Mouse (Mus musculus) inflammation-experienced regulatory T-cells, adult 6 months (primary cell): ENCODE results near the gene Zbtb4. TPM values are rescaled to one million over a fixed set of nuclear protein-coding genes. Genes with fewer than 3 reads are reported as not detected.

ENCODE experiments used
- ATAC-seq: one replicate; pipeline ENCODE4 v1.8.0; 2017
- polyA plus RNA-seq, 3 experiments: library from polyadenylated mRNA; unstranded; fragments of 100-300 nt; shearing (Covaris generic); gene quantifications; one replicate each; pipeline ENCODE4 v1.2.1; 2017

Gene Zbtb4
- polyA plus RNA-seq, 3 experiments from 2014 or later: 4.3 to 13.9 (median 11.8) TPM

GRCm38 (mm10) chr11:69766126-69766609 lies 456 bp downstream of the Zbtb4 start:
- peak; percentile 86 for ATAC-seq

- no peak for ATAC-seq
Observed at GRCm38 (mm10) chr11:69766872-69767624, 1.3 kb downstream of the Zbtb4 start.

GRCm38 (mm10) chr11:69767625-69767909 lies 1.9 kb downstream of the Zbtb4 start:
- ATAC-seq: no peak

GRCm38 (mm10) chr11:69774961-69775360 lies 9.2 kb downstream of the Zbtb4 start:
- no peak for ATAC-seq

- ATAC-seq: no peak
Observed at GRCm38 (mm10) chr11:69775716-69776115, 10.0 kb downstream of the Zbtb4 start.

GRCm38 (mm10) chr11:69776488-69776887 lies 10.8 kb downstream of the Zbtb4 start:
- ATAC-seq: no peak

GRCm38 (mm10) chr11:69777504-69778257 lies 12.0 kb downstream of the Zbtb4 start:
- no peak for ATAC-seq

GRCm38 (mm10) chr11:69778258-69778982 lies 12.7 kb downstream of the Zbtb4 start:
- no peak for ATAC-seq

GRCm38 (mm10) chr11:69778985-69779384 lies 13.3 kb downstream of the Zbtb4 start:
- no peak for ATAC-seq

GRCm38 (mm10) chr11:69781828-69782227 lies 16.1 kb downstream of the Zbtb4 start:
- ATAC-seq: no peak

GRCm38 (mm10) chr11:69784793-69785272 lies 19.1 kb downstream of the Zbtb4 start:
- ATAC-seq: no peak

- ATAC-seq: no peak
Observed at GRCm38 (mm10) chr11:69787306-69787705, 21.6 kb downstream of the Zbtb4 start.

GRCm38 (mm10) chr11:69789431-69789830 lies 23.7 kb downstream of the Zbtb4 start:
- no peak for ATAC-seq

GRCm38 (mm10) chr11:69791420-69791819 lies 25.7 kb downstream of the Zbtb4 start:
- no peak for ATAC-seq

GRCm38 (mm10) chr11:69793429-69793828 lies 27.7 kb downstream of the Zbtb4 start:
- ATAC-seq: no peak

GRCm38 (mm10) chr11:69795168-69795982 lies 29.7 kb downstream of the Zbtb4 start, which contains the start of gene Chrnb1:
TSS of gene Chrnb1 (minus strand) at chr11:69795943.
- ATAC-seq: peak; percentile 100

- ATAC-seq: no peak
Observed at GRCm38 (mm10) chr11:69795983-69796435, 30.3 kb downstream of the Zbtb4 start.

- ATAC-seq: no peak
Observed at GRCm38 (mm10) chr11:69797924-69798323, 32.2 kb downstream of the Zbtb4 start.

- no peak for ATAC-seq
Observed at GRCm38 (mm10) chr11:69799394-69800137, 33.9 kb downstream of the Zbtb4 start.

- ATAC-seq: no peak
Observed at GRCm38 (mm10) chr11:69800138-69800391, 34.4 kb downstream of the Zbtb4 start.

- ATAC-seq: no peak
Observed at GRCm38 (mm10) chr11:69800392-69801197, 34.9 kb downstream of the Zbtb4 start.
